Mouse (Mus musculus) ES-E14 (cell line): ENCODE results near the gene Catsper1. TPM values are rescaled to one million over a fixed set of nuclear protein-coding genes. Genes with fewer than 3 reads are reported as not detected.
A peak's percentile ranks its signal among the peaks of the same experiment; 100 is the strongest.

Experiments used
- DNase-seq: peaks from one replicate; pipeline ENCODE4 v3.0.0-alpha.2; 2013; ENCODE audit warnings: low read depth, low spot score
- H3K27ac ChIP-seq: 2 replicates; pipeline ENCODE4 v1.5.1; 2012; ENCODE audit warnings: low read depth, mild to moderate bottlenecking, low read length, moderate library complexity, mixed read lengths; ENCODE audit not compliant: poor library complexity, insufficient read depth, severe bottlenecking
- H3K36me3 ChIP-seq: 2 replicates; pipeline ENCODE4 v1.6.1; 2012; ENCODE audit warnings: mild to moderate bottlenecking, low read length, moderate library complexity, mixed read lengths; ENCODE audit not compliant: control insufficient read depth, poor library complexity, insufficient read depth, severe bottlenecking
- H3K4me1 ChIP-seq, 2 experiments: fragments of 150-350 bp in 1 of 2; sonication (generic) in 1 of 2; 2 replicates each; pipeline ENCODE4 v1.6.1; 2012; ENCODE audit warnings: low read length in 2 of 2, mild to moderate bottlenecking in 1 of 2, mixed read lengths in 1 of 2; ENCODE audit not compliant: control insufficient read depth in 2 of 2, insufficient read depth in 2 of 2, poor library complexity in 1 of 2
- H3K4me3 ChIP-seq, 2 experiments: fragments of 150-350 bp in 1 of 2; sonication (generic) in 1 of 2; 2 replicates each; pipeline ENCODE4 v1.5.1; 2012; ENCODE audit warnings: low read length in 2 of 2, low read depth in 1 of 2, mild to moderate bottlenecking in 1 of 2, mixed read lengths in 1 of 2; ENCODE audit not compliant: insufficient read depth in 1 of 2, poor library complexity in 1 of 2, severe bottlenecking in 1 of 2
- H3K9ac ChIP-seq: 2 replicates; pipeline ENCODE4 v1.6.1; 2012; ENCODE audit warnings: low read depth, mild to moderate bottlenecking, low read length, mixed read lengths; ENCODE audit not compliant: poor library complexity, insufficient read depth, severe bottlenecking
- H3K9me3 ChIP-seq: fragments of 150-350 bp; sonication (generic); 2 replicates; pipeline ENCODE4 v1.6.1; 2012; ENCODE audit warnings: low read depth, mild to moderate bottlenecking, low read length; ENCODE audit not compliant: control insufficient read depth, insufficient read depth
- CHD2 ChIP-seq: IDR thresholded peaks from 2 replicates; pipeline ENCODE4 v1.6.1; 2014; ENCODE audit warnings: mild to moderate bottlenecking, low read depth, low read length, inconsistent platforms
- HCFC1 ChIP-seq: IDR thresholded peaks from 2 replicates; pipeline ENCODE4 v1.6.1; 2012; ENCODE audit warnings: low read length, inconsistent platforms, borderline replicate concordance; ENCODE audit not compliant: insufficient read depth
- MAFK ChIP-seq: IDR thresholded peaks from 2 replicates; pipeline ENCODE4 v1.6.1; 2014; ENCODE audit warnings: mild to moderate bottlenecking, low read depth, low read length, inconsistent platforms; ENCODE audit not compliant: insufficient read depth
- ZC3H11A ChIP-seq: IDR thresholded peaks from 2 replicates; pipeline ENCODE4 v1.6.1; 2012; ENCODE audit warnings: low read depth, mild to moderate bottlenecking, inconsistent platforms, low read length, borderline replicate concordance
- ZNF384 ChIP-seq: IDR thresholded peaks from 2 replicates; pipeline ENCODE4 v1.6.1; 2012; ENCODE audit warnings: low read depth, low read length, inconsistent platforms
- in situ Hi-C, 2 experiments: fragments of 600-800 bp; cut with MboI; formaldehyde crosslinking; loops; one replicate each; pipeline ENCODE4 v1.15.1; 2025; ENCODE audit warnings: low sequenced_read_pairs in 2 of 2, inconsistent platforms in 1 of 2; ENCODE audit not compliant: unreplicated experiment in 2 of 2
- total RNA-seq: library from RNA; depleted of rRNA; stranded (reverse); fragments of 300-350 nt; gene quantifications from 2 replicates; pipeline ENCODE4 v1.2.3, GENCODE M21; 2012

The Catsper1 gene
- total RNA-seq, 1 experiment: not detected

DNA sequence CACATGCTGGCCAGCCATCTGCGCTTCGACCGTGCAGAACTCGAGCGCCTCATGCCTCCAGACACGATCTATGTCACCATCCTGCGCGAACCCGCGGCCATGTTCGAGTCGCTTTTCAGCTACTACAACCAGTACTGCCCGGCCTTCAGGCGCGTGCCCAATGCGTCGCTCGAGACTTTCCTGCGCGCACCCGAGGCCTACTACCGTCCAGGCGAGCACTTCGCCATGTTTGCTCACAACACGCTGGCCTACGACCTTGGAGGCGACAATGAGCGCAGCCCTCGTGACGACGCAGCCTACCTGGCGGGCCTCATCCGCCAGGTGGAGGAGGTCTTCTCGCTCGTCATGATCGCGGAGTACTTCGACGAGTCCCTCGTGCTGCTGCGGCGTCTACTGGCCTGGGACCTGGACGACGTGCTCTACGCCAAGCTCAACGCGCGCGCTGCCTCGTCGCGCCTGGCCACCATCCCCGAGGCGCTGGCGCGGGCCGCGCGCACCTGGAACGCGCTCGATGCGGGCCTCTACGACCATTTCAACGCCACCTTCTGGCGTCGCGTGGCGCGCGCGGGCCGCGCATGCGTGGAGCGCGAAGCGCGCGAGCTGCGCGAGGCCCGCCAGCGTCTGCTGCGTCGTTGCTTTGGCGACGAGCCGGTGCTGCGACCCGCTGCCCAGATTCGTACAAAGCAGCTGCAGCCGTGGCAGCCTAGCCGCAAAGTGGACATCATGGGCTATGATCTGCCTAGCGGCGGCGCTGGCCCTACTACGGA, 28.4 kb upstream of the Catsper1 start:
- no peak for TF ChIP-seq ZC3H11A
- no peak for TF ChIP-seq CHD2
- TF ChIP-seq ZNF384: no peak
- TF ChIP-seq MAFK: no peak
- TF ChIP-seq HCFC1: no peak
- Histone ChIP-seq H3K4me3 (peak overlapping the region; percentile 31 to 34), H3K36me3 (no peaks in the 10 kb centered on the region; the same call in 1 of the 2 replicates), H3K9ac (peak overlapping the region; percentile 20), H3K4me1 (peaks cover 0 to 3% of the 10 kb centered on the region in 2 experiments; a peak in 1 of 4 replicates), H3K27ac (no peak overlapping the region), H3K9me3 (no peaks in the 10 kb centered on the region)
- in situ Hi-C loops: no loop called here
- peak; percentile 40 for DNase-seq

DNA sequence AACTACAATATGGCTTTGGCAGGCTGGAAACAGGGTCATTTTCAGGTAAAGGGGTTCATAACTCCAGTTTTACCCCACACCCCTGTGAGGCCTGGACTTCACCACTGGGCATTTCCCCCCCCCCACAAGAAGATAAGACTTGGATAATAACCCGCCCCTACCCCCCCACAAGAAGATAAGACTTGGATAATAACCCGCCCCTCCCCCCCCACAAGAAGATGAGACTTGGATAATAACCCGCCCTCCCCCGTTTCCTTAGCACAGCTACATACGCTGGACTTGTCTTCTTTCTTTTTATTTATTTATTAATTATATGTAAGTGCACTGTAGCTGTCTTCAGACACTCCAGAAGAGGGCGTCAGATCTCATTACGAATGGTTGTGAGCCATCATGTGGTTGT, 26.5 kb upstream of the Catsper1 start:
- H3K27ac ChIP-seq: no peak overlapping the region
- no peak for DNase-seq
- H3K36me3 ChIP-seq: no peaks in the 10 kb centered on the region
- H3K9ac ChIP-seq: no peak overlapping the region
- H3K4me3 ChIP-seq: no peak overlapping the region
- in situ Hi-C loops: no loop called here
- TF ChIP-seq CHD2 (no peak), MAFK (no peak), HCFC1 (no peak), ZNF384 (no peak), ZC3H11A (no peak)
- no peaks in the 10 kb centered on the region for H3K9me3 ChIP-seq
- H3K4me1 ChIP-seq: peaks cover 0 to 3% of the 10 kb centered on the region in 2 experiments; a peak in 1 of 4 replicates

- Histone ChIP-seq H3K4me1 (no peaks in the 10 kb centered on the region), H3K9me3 (0 out of 2 replicates have a peak, but pooled peaks cover 1% of the 10 kb centered on the region), H3K36me3 (no peaks in the 10 kb centered on the region), H3K27ac (no peak overlapping the region), H3K4me3 (no peak overlapping the region), H3K9ac (no peak overlapping the region)
- DNase-seq: no peak
- in situ Hi-C loops: no loop called here
- TF ChIP-seq ZNF384 (no peak), MAFK (no peak), ZC3H11A (no peak), HCFC1 (no peak), CHD2 (no peak)
Measured at GRCm38 (mm10) chr19:5313189-5313588, 22.4 kb upstream of the Catsper1 start.

- Histone ChIP-seq H3K4me3 (peak overlapping the region in 1 of 2 experiments; percentile 30; a peak in 1 of 4 replicates), H3K36me3 (no peaks in the 10 kb centered on the region), H3K27ac (no peak overlapping the region), H3K9me3 (no peaks in the 10 kb centered on the region), H3K9ac (no peak overlapping the region), H3K4me1 (peaks cover 0 to 3% of the 10 kb centered on the region in 2 experiments; a peak in 1 of 4 replicates)
- in situ Hi-C loops: no loop called here
- no peak for DNase-seq
- TF ChIP-seq HCFC1 (no peak), MAFK (no peak), CHD2 (no peak), ZC3H11A (no peak), ZNF384 (no peak)
Measured at GRCm38 (mm10) chr19:5323801-5324200, 11.7 kb upstream of the Catsper1 start.
